Mouse (Mus musculus) intestine, embryonic 16.5 days (tissue): Measurements from ENCODE around the gene Apom. TPM values are rescaled to one million over a fixed set of nuclear protein-coding genes. Genes with fewer than 3 reads are reported as not detected.

Experiments used
- ATAC-seq: fragments of 200-750 bp; cut with Nextera tagmentation; 2 replicates; pipeline ENCODE4 v1.8.0; 2017; ENCODE audit warnings: moderate TSS enrichment, moderate library complexity
- H3K27ac ChIP-seq: fragments of 300-500 bp; sonication (generic); 2 replicates; pipeline ENCODE4 v1.5.1; 2014; ENCODE audit warnings: mild to moderate bottlenecking, low read length
- H3K27me3 ChIP-seq: fragments of 300-500 bp; sonication (generic); replicated peaks from 2 replicates; pipeline ENCODE4 v1.6.1; 2014; ENCODE audit warnings: low read length, control low read depth, mixed read lengths; ENCODE audit not compliant: control insufficient read depth, insufficient read depth
- H3K36me3 ChIP-seq: fragments of 300-500 bp; sonication (generic); 2 replicates; pipeline ENCODE4 v1.6.1; 2014; ENCODE audit warnings: low read length, control low read depth; ENCODE audit not compliant: control insufficient read depth, insufficient read depth
- H3K4me1 ChIP-seq: fragments of 300-500 bp; sonication (generic); 2 replicates; pipeline ENCODE4 v1.6.1; 2014; ENCODE audit warnings: low read length, control low read depth, mixed read lengths; ENCODE audit not compliant: control insufficient read depth, insufficient read depth
- H3K4me2 ChIP-seq: fragments of 300-500 bp; sonication (generic); 2 replicates; pipeline ENCODE4 v1.6.1; 2014; ENCODE audit warnings: low read depth, low read length, control low read depth
- H3K4me3 ChIP-seq: fragments of 300-500 bp; sonication (generic); 2 replicates; pipeline ENCODE4 v1.5.1; 2014; ENCODE audit warnings: mild to moderate bottlenecking, low read length
- H3K9ac ChIP-seq: fragments of 300-500 bp; sonication (generic); 2 replicates; pipeline ENCODE4 v1.6.1; 2014; ENCODE audit warnings: low read depth, low read length
- H3K9me3 ChIP-seq: fragments of 300-500 bp; sonication (generic); 2 replicates; pipeline ENCODE4 v1.6.1; 2016; ENCODE audit warnings: low read length, control low read depth; ENCODE audit not compliant: control insufficient read depth
- WGBS: fragments of 180-500 bp; shearing (Covaris S2); extraction: QIAGEN DNeasy Blood & Tissue Kit; methylation state at CpG from one replicate; pipeline ENCODE4 v1.1.7; 2014; 5-methylcytosine and 5-hydroxymethylcytosine counted together
- polyA plus RNA-seq: library from polyadenylated mRNA; unstranded; fragments of >200 nt; fragmentation: Nextera tagmentation; extraction: Ambion mirVana; gene quantifications from 2 replicates; pipeline ENCODE4 v1.2.1, GENCODE M21; 2015

Apom gene
- polyA plus RNA-seq, 1 experiment from 2014 or later = 20.2 TPM

DNA sequence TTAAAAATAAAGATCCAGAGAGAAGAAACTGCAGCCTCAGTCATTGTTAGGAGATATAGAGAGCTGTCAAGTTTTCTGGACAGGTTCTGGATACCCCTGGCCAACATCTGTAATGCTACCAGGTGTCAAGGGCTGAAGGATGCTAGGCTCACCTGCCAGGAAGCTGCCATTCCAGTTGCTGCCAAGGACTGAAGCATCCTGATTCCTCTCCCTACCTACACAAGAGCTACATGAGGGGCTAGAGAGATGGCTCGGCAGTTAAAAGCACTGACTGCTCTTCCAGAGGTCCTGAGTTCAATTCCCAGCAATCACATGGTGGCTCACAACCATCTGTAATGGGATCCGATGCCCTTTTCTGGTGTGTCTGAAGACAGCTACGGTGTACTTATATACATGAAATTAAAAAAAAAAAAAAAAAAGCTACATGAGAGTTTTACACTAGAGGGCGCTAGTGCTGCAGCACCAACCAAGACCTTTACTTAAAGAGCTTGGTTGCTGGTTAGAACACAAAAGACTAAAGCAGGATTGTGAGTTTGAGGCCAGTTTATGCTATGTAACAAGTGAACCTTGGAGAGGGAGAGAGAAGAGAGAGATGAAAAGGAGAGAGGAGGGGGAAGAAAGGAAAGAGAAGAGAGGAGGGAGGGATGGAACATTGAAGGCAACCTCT lies 36.8 kb upstream of the Apom start:
- ATAC-seq = no peak
- H3K27me3 ChIP-seq = no peaks in the 10 kb centered on the region
- H3K4me1 ChIP-seq = peaks cover 9% of the 10 kb centered on the region
- no peak overlapping the region for H3K9ac ChIP-seq
- no peak overlapping the region for H3K4me3 ChIP-seq
- H3K4me2 ChIP-seq = no peak overlapping the region
- no peaks in the 10 kb centered on the region for H3K9me3 ChIP-seq
- no peaks in the 10 kb centered on the region for H3K36me3 ChIP-seq
- WGBS = 15% methylated on average over 4 of the region's 4 CpGs
- no peak overlapping the region for H3K27ac ChIP-seq

- Histone ChIP-seq H3K4me3 (no peak overlapping the region), H3K4me2 (no peak overlapping the region), H3K4me1 (peaks cover 12% of the 10 kb centered on the region), H3K9ac (no peak overlapping the region), H3K27ac (no peak overlapping the region), H3K36me3 (no peaks in the 10 kb centered on the region), H3K27me3 (no peaks in the 10 kb centered on the region), H3K9me3 (no peaks in the 10 kb centered on the region)
- no peak for ATAC-seq
- 88% methylated on average over 7 of the region's 7 CpGs for WGBS
Measured at GRCm38 (mm10) chr17:35167794-35168193, 35.9 kb upstream of the Apom start.

DNA sequence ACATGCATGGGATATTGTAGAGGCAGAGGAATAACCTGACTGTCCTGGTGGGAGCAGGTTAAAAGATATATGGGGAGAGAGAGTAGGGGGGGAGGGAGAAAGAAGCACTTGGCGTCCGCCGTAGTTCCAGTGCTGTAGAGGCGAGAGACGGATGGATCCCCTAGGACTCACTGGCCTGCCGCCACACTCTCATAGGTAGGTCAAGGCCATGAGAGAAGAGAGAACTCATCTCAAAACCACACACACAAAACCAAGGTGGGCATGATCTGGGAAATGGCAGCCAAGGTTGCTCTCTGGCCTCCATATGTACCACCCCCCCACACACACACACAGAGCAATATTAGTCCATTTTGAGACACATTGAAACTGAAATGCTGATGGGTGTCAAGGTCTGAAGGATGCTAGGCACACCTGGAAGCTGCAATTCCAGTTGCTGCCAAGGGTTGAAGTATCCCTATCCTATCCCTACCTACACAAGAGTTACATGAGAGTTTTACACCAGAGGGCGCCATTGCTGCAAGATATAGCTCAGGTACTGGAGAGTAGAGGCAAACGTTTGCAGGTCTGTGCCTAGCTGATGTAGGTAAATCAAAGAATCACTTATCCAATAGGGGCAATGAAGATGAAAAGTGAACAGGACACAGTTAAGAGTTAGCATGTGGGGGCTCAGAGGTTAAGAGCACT lies 34.6 kb upstream of the Apom start:
- ATAC-seq = no peak
- peak overlapping the region; percentile 56; the same call in 1 of the 2 replicates for H3K4me3 ChIP-seq
- H3K9ac ChIP-seq = 0 out of 2 replicates have a peak overlapping the region, but pooled peaks have one; percentile 46
- WGBS = 67% methylated on average over 8 of the region's 8 CpGs
- 0 out of 2 replicates have a peak, but pooled peaks cover 3% of the 10 kb centered on the region for H3K36me3 ChIP-seq
- H3K4me2 ChIP-seq = peak overlapping the region; percentile 51; the same call in 1 of the 2 replicates
- no peaks in the 10 kb centered on the region for H3K9me3 ChIP-seq
- no peaks in the 10 kb centered on the region for H3K27me3 ChIP-seq
- H3K27ac ChIP-seq = no peak overlapping the region
- peaks cover 20% of the 10 kb centered on the region for H3K4me1 ChIP-seq

DNA sequence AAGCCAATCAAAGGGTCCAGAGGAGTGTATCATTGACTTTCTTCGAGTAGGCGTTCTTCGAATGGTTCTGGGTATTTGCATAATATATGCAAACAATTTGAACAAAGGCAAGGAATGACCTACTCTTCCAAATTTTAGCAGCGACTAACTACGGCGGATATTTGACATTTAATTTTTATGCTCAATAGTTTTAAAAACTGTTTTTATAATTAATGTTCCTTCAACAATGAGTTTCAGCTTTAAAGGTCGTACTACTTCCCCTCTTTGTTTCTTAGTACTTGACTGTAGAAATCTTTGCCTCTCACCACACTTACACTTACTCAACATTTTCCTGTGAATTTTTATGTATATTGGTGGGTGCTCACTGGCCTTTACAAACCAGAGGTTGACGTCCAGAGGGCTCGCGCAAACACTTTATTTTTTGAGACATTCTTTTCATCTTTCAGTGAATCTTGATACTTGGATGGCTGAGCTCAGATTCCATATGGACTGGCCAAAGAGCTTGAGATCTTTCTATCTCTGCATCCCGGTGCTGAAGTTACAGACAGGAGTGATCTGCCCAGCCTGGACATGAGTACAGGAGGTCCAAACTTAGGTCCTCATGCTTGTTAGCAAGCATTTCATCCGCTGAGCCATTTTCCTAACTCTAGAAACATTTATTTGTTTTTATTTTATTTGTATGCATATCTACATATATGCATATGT lies 33.8 kb upstream of the Apom start:
- ATAC-seq = peak; percentile 87
- Histone ChIP-seq H3K27me3 (no peaks in the 10 kb centered on the region), H3K9ac (peak overlapping the region; percentile 68), H3K4me1 (peaks cover 20% of the 10 kb centered on the region), H3K4me3 (peak overlapping the region; percentile 56), H3K9me3 (no peaks in the 10 kb centered on the region), H3K27ac (peak overlapping the region; percentile 99), H3K36me3 (peaks cover 12% of the 10 kb centered on the region), H3K4me2 (peak overlapping the region; percentile 51)
- WGBS = 20% methylated on average over 12 of the region's 12 CpGs

DNA sequence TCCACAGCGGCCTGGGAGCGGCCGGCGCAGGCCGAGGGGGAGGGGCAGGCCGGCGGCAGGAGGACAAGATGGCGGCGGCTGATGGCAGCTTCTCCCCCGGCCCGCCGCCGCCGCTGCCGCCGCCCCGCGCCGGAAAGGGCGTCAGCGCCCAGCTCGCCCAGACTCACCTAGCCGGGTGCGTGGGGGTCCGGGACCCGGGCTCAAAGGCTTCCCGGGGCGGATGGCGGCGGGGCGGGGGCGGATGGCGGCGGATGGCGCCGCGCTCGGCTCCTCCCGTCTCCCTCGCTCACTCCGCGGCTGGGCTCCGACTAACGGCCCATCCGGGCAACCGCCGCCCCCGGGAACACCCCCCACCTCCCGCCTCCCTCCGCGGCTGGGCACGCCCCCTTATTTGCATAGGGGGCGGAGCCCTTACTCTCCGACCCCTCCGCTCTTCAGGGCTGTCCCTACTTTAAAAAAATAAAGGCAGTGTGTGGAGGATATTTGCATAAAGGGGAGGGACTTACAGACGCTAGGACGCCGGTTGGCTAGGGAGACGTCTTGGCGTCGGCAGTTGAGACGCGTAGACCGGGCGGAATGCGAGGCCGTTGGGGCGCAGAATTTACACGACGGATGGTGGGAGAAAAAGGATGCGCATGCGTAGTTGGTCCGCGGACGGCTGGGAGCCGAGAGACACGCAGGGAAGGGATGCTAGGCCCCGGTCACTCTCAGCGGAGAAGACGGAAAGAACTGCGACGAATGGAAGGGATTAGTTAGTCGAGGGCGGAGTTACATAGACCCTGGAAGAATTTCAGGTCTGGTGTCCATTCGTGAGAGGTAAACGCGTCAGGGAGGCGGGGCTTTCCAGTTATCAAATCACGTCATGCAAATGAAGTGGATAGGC lies 33.0 kb upstream of the Apom start, which contains the start of gene Prrc2a:
Gene Prrc2a (minus strand): TSS at position 330 of the 883 bp plus-strand sequence.
- H3K27ac ChIP-seq = peak within 1 kb of the TSS; percentile 99
- peak within 1 kb of the TSS; percentile 99 for H3K4me3 ChIP-seq
- H3K9me3 ChIP-seq = no peaks in the 10 kb centered on the region
- WGBS = under 1% methylated on average over 74 of the region's 89 CpGs
- peak within 1 kb of the TSS; percentile 100 for H3K9ac ChIP-seq
- peak; percentile 98 for ATAC-seq
- peak within 1 kb of the TSS; percentile 77 for H3K4me2 ChIP-seq
- peaks cover 17% of the 10 kb centered on the region for H3K36me3 ChIP-seq
- no peaks in the 10 kb centered on the region for H3K27me3 ChIP-seq
- peaks cover 20% of the 10 kb centered on the region for H3K4me1 ChIP-seq

DNA sequence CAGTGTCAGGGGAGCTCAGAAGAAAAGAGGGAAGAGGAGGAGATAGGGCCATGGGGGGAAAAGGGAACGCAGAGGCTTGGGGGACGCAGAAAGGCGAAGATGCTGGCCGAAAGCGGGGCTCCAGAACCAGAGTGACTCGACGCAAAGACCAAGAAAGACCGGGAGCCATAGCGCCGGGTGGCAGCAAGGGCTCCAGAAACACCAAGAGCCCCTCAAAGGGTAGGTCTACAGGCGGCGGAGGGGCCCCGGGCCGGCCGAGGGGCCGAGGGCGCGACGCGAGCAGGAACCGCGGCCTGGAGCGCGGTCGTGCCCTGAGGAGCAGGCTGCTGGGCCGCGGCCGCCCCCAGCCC lies 32.3 kb upstream of the Apom start:
- peaks cover 20% of the 10 kb centered on the region for H3K4me1 ChIP-seq
- no peaks in the 10 kb centered on the region for H3K9me3 ChIP-seq
- peak overlapping the region; percentile 77 for H3K4me2 ChIP-seq
- H3K27ac ChIP-seq = peak overlapping the region; percentile 93
- peak overlapping the region; percentile 100 for H3K9ac ChIP-seq
- no peak for ATAC-seq
- no peaks in the 10 kb centered on the region for H3K27me3 ChIP-seq
- peaks cover 23% of the 10 kb centered on the region for H3K36me3 ChIP-seq
- peak overlapping the region; percentile 99 for H3K4me3 ChIP-seq
- WGBS = 0% methylated on average over 25 of the region's 28 CpGs

- H3K36me3 ChIP-seq = peaks cover 29% of the 10 kb centered on the region
- peaks cover 20% of the 10 kb centered on the region for H3K4me1 ChIP-seq
- WGBS = 7% methylated on average over 8 of the region's 8 CpGs
- no peaks in the 10 kb centered on the region for H3K27me3 ChIP-seq
- peak overlapping the region; percentile 77 for H3K4me2 ChIP-seq
- H3K27ac ChIP-seq = peak overlapping the region; percentile 93
- no peak for ATAC-seq
- peak overlapping the region; percentile 100 for H3K9ac ChIP-seq
- H3K9me3 ChIP-seq = no peaks in the 10 kb centered on the region
- peak overlapping the region; percentile 99 for H3K4me3 ChIP-seq
Measured at GRCm38 (mm10) chr17:35163326-35164081, 31.7 kb upstream of the Apom start.

- no peaks in the 10 kb centered on the region for H3K27me3 ChIP-seq
- peaks cover 36% of the 10 kb centered on the region for H3K36me3 ChIP-seq
- H3K4me3 ChIP-seq = peak overlapping the region; percentile 99
- peak overlapping the region; percentile 100 for H3K9ac ChIP-seq
- 34% methylated on average over 12 of the region's 12 CpGs for WGBS
- peaks cover 20% of the 10 kb centered on the region for H3K4me1 ChIP-seq
- no peak overlapping the region for H3K27ac ChIP-seq
- ATAC-seq = no peak
- H3K4me2 ChIP-seq = peak overlapping the region; percentile 77
- no peaks in the 10 kb centered on the region for H3K9me3 ChIP-seq
Measured at GRCm38 (mm10) chr17:35162730-35163129, 30.9 kb upstream of the Apom start.
